Mouse (Mus musculus) embryonic fibroblast, embryonic 13.5 days (primary cell): Measurements from ENCODE around the gene Irf2bpl.

Experiments
- CTCF ChIP-seq: IDR thresholded peaks from 2 replicates; pipeline ENCODE4 v1.5.1; 2011; ENCODE audit warnings: mild to moderate bottlenecking, control low read depth, low read length, moderate library complexity, borderline replicate concordance; ENCODE audit not compliant: insufficient read depth
- POLR2A ChIP-seq: IDR thresholded peaks from 2 replicates; pipeline ENCODE4 v1.6.1; 2011; ENCODE audit warnings: low read depth, mild to moderate bottlenecking, control low read depth, low read length, moderate library complexity

DNA sequence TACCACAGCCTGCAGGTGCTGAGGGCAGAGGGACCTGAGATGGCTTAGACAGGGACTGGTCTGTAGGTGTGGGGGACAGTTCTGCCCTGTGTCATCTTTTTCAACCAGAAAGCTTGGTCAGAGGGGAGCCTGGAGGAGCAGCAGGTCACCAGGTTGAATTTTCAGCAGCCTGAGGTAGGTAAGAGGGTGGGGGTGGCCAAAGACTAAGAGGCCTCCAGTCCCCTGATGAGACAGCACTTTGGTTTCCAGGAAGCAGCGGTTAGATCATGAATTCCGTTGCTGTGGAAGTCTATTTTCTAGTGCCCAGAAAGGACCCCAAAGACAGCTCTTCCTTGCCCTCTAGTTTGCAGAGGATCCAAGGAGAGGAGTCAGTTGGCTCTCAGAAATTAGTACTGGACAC lies 29.8 kb upstream of the Irf2bpl start:
- TF ChIP-seq CTCF (no peak), POLR2A (no peak)
